Mouse (Mus musculus) MN1 (cell line): Measurements from ENCODE around the gene Abcd4.
A peak's percentile ranks its signal among the peaks of the same experiment; 100 is the strongest.

Experiments
- DNase-seq: peaks from one replicate; pipeline ENCODE4 v3.0.0-alpha.2; 2016; ENCODE audit warnings: low spot score

Abcd4 gene

GRCm38 (mm10) chr12:84616977-84617630, at the start of gene Abcd4:
Abcd4 (minus strand) TSS chr12:84617413.
- DNase-seq = peak; percentile 86

GRCm38 (mm10) chr12:84653912-84654311, 36.7 kb upstream of the Abcd4 start:
- DNase-seq = peak; percentile 66

- no peak for DNase-seq
Measured at GRCm38 (mm10) chr12:84650234-84650633, 33.0 kb upstream of the Abcd4 start.

GRCm38 (mm10) chr12:84640654-84641053, 23.4 kb upstream of the Abcd4 start, which contains the start of gene Vrtn:
Vrtn (plus strand) TSS chr12:84641019.
- no peak for DNase-seq

- no peak for DNase-seq
Measured at GRCm38 (mm10) chr12:84640253-84640652, 23.0 kb upstream of the Abcd4 start.

- no peak for DNase-seq
Measured at GRCm38 (mm10) chr12:84631867-84632266, 14.7 kb upstream of the Abcd4 start.

GRCm38 (mm10) chr12:84625116-84625515, 7.9 kb upstream of the Abcd4 start:
- peak; percentile 19 for DNase-seq

- no peak for DNase-seq
Measured at GRCm38 (mm10) chr12:84624601-84625000, 7.4 kb upstream of the Abcd4 start.

GRCm38 (mm10) chr12:84620975-84621374, 3.8 kb upstream of the Abcd4 start:
- DNase-seq = peak; percentile 49

- no peak for DNase-seq
Measured at GRCm38 (mm10) chr12:84617663-84618062, 450 bp upstream of the Abcd4 start.

GRCm38 (mm10) chr12:84614524-84614923, 2.7 kb downstream of the Abcd4 start:
- DNase-seq = peak; percentile 60

- no peak for DNase-seq
Measured at GRCm38 (mm10) chr12:84614001-84614400, 3.2 kb downstream of the Abcd4 start.

- DNase-seq = no peak
Measured at GRCm38 (mm10) chr12:84612518-84612917, 4.7 kb downstream of the Abcd4 start.

GRCm38 (mm10) chr12:84611718-84612117, 5.5 kb downstream of the Abcd4 start:
- DNase-seq = no peak

GRCm38 (mm10) chr12:84605860-84606259, 11.4 kb downstream of the Abcd4 start:
- no peak for DNase-seq

- DNase-seq = no peak
Measured at GRCm38 (mm10) chr12:84604001-84604400, 13.2 kb downstream of the Abcd4 start.

- DNase-seq = no peak
Measured at GRCm38 (mm10) chr12:84598324-84598723, 18.9 kb downstream of the Abcd4 start.

- DNase-seq = peak; percentile 94
Measured at GRCm38 (mm10) chr12:84589825-84590761, 27.1 kb downstream of the Abcd4 start.

GRCm38 (mm10) chr12:84581285-84581684, 35.9 kb downstream of the Abcd4 start:
- DNase-seq = no peak

GRCm38 (mm10) chr12:84578440-84578770, 38.8 kb downstream of the Abcd4 start:
- DNase-seq = no peak

GRCm38 (mm10) chr12:84577768-84578439, 39.3 kb downstream of the Abcd4 start:
- peak; percentile 16 for DNase-seq

- no peak for DNase-seq
Measured at GRCm38 (mm10) chr12:84573094-84573493, 44.1 kb downstream of the Abcd4 start.

- DNase-seq = no peak
Measured at GRCm38 (mm10) chr12:84572341-84572720, 44.9 kb downstream of the Abcd4 start.
